In genomic region chr3:65523397-65523796, GRCm38 (mm10) we compare ENCODE assay signal across 20 mouse cellular contexts.
"Had no signal": no experiment of that assay in that cellular context is flagged by ENCODE, and none has a peak within 500 bp of the region (broad histone marks: within the 10 kb centered on the region; RNA-seq: fewer than 3 reads in every experiment).

No protein-coding gene starts in this region.

- H3K4me2 ChIP-seq: liver, embryonic 12.5 days; lung, embryonic 15.5 days; midbrain, embryonic 13.5 days; midbrain, embryonic 15.5 days; neural tube, embryonic 13.5 days; neural tube, embryonic 15.5 days had no signal

- H3K9me3 ChIP-seq: liver, embryonic 12.5 days; lung, embryonic 15.5 days; midbrain, embryonic 10.5 days; midbrain, embryonic 13.5 days; midbrain, embryonic 15.5 days; neural tube, embryonic 13.5 days; neural tube, embryonic 15.5 days had no signal

- ATAC-seq: liver, embryonic 12.5 days; lung, postnatal 0 days; midbrain, embryonic 13.5 days; midbrain, embryonic 15.5 days had no signal

- H3K4me3 ChIP-seq: liver, embryonic 12.5 days; lung, embryonic 15.5 days; midbrain, embryonic 10.5 days; midbrain, embryonic 13.5 days; midbrain, embryonic 15.5 days; myocyte; neural tube, embryonic 13.5 days; neural tube, embryonic 15.5 days had no signal

- DNase-seq: lung, adult 18-20 months; lung, postnatal 4 days; retina, postnatal 1 day; right cerebral cortex, adult 18-20 months; right cerebral cortex, postnatal 25 days; right cerebral cortex, postnatal 4 days; spleen, adult 18-20 months; thymus, adult 18-20 months; thymus, postnatal 14 days; thymus, postnatal 36 days had no signal

- H3K27me3 ChIP-seq: liver, embryonic 12.5 days; lung, embryonic 15.5 days; midbrain, embryonic 13.5 days; midbrain, embryonic 15.5 days; neural tube, embryonic 13.5 days; neural tube, embryonic 15.5 days had no signal

- H3K4me1 ChIP-seq: lung, embryonic 15.5 days; midbrain, embryonic 10.5 days; midbrain, embryonic 13.5 days; midbrain, embryonic 15.5 days; neural tube, embryonic 15.5 days had no signal

- H3K27ac ChIP-seq: liver, embryonic 12.5 days; liver, embryonic 14.5 days; lung, embryonic 15.5 days; midbrain, embryonic 10.5 days; midbrain, embryonic 13.5 days; midbrain, embryonic 15.5 days; neural tube, embryonic 13.5 days; neural tube, embryonic 15.5 days had no signal

- H3K9ac ChIP-seq: liver, embryonic 12.5 days; liver, embryonic 14.5 days; lung, embryonic 15.5 days; midbrain, embryonic 13.5 days; midbrain, embryonic 15.5 days; neural tube, embryonic 13.5 days; neural tube, embryonic 15.5 days had no signal

- H3K36me3 ChIP-seq: liver, embryonic 12.5 days; lung, embryonic 15.5 days; midbrain, embryonic 10.5 days; midbrain, embryonic 13.5 days; midbrain, embryonic 15.5 days; neural tube, embryonic 13.5 days; neural tube, embryonic 15.5 days had no signal
